Mouse (Mus musculus) ES-Bruce4 (cell line): ENCODE measurements around the gene Selenon. TPM values are rescaled to one million over a fixed set of nuclear protein-coding genes. Genes with fewer than 3 reads are reported as not detected.
"Not testable (repeated sequence)": the region's sequence is repeated elsewhere in the genome, so short reads cannot be mapped to it uniquely, and the experiment has no call there.

Experiments
- H3K27ac ChIP-seq: 2 replicates; pipeline ENCODE4 v1.5.1; 2012; ENCODE audit warnings: low read length, inconsistent platforms; ENCODE audit not compliant: insufficient read depth
- H3K27me3 ChIP-seq: 2 replicates; pipeline ENCODE4 v1.6.1; 2012; ENCODE audit warnings: mild to moderate bottlenecking, low read length, inconsistent platforms; ENCODE audit not compliant: control insufficient read depth, poor library complexity, insufficient read depth, severe bottlenecking
- H3K36me3 ChIP-seq: 2 replicates; pipeline ENCODE4 v1.6.1; 2012; ENCODE audit warnings: inconsistent platforms, mild to moderate bottlenecking, low read length, moderate library complexity; ENCODE audit not compliant: control insufficient read depth, poor library complexity, insufficient read depth, severe bottlenecking
- H3K4me1 ChIP-seq: one replicate; pipeline ENCODE4 v1.8.1; 2011; ENCODE audit warnings: low read length; ENCODE audit not compliant: control insufficient read depth, insufficient read depth
- H3K4me3 ChIP-seq: 2 replicates; pipeline ENCODE4 v1.5.1; 2011; ENCODE audit warnings: low read depth, mild to moderate bottlenecking, low read length
- H3K9ac ChIP-seq: 2 replicates; pipeline ENCODE4 v1.6.1; 2012; ENCODE audit warnings: low read depth, mild to moderate bottlenecking, inconsistent platforms; ENCODE audit not compliant: poor library complexity, severe bottlenecking
- H3K9me3 ChIP-seq: replicated peaks from 2 replicates; pipeline ENCODE4 v1.6.1; 2012; ENCODE audit warnings: mild to moderate bottlenecking, low read length, inconsistent platforms; ENCODE audit not compliant: control insufficient read depth, poor library complexity, insufficient read depth, severe bottlenecking
- CTCF ChIP-seq: IDR thresholded peaks from one replicate; pipeline ENCODE4 v1.8.1; 2011; ENCODE audit warnings: low read depth, low read length
- EP300 ChIP-seq: IDR thresholded peaks from 2 replicates; pipeline ENCODE4 v1.6.1; 2011; ENCODE audit warnings: low read depth, low read length; ENCODE audit not compliant: insufficient read depth
- POLR2A ChIP-seq: IDR thresholded peaks from one replicate; pipeline ENCODE4 v1.8.1; 2011; ENCODE audit warnings: low read length; ENCODE audit not compliant: insufficient read depth
- polyA plus RNA-seq: library from polyadenylated mRNA; stranded (reverse); fragments of >200 nt; gene quantifications from 2 replicates; pipeline ENCODE4 v1.2.4, GENCODE M21; 2011; ENCODE audit warnings: low read depth; ENCODE audit not compliant: missing spikeins, insufficient read depth, insufficient read length

Gene Selenon
- polyA plus RNA-seq, 1 experiment = 21.6 TPM

DNA sequence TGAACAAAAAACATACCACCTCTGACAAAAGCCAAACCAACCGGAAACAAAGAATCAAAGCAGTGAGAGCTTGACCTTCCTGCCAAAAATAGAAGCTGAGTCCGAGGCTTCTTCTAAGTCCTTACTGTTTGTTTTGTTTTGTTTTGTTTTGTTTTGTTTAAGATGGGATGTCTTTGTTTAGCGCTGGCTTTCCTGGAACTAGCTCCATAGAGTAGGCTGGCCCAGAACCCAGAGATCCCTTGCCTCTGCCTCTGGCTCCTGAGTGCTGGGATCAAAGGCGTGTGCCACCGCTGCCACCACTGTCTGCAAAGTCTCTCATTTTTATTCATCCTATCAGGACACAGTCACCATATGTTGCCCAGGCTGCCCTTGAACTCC lies 56.4 kb downstream of the Selenon start:
- Histone ChIP-seq H3K9me3 (no peaks in the 10 kb centered on the region), H3K4me1 (peaks cover 3% of the 10 kb centered on the region), H3K27me3 (no peaks in the 10 kb centered on the region), H3K36me3 (no peaks in the 10 kb centered on the region), H3K9ac (no peak overlapping the region), H3K4me3 (no peak overlapping the region), H3K27ac (no peak overlapping the region)
- no peak for TF ChIP-seq POLR2A
- no peak for TF ChIP-seq EP300
- no peak for TF ChIP-seq CTCF

DNA sequence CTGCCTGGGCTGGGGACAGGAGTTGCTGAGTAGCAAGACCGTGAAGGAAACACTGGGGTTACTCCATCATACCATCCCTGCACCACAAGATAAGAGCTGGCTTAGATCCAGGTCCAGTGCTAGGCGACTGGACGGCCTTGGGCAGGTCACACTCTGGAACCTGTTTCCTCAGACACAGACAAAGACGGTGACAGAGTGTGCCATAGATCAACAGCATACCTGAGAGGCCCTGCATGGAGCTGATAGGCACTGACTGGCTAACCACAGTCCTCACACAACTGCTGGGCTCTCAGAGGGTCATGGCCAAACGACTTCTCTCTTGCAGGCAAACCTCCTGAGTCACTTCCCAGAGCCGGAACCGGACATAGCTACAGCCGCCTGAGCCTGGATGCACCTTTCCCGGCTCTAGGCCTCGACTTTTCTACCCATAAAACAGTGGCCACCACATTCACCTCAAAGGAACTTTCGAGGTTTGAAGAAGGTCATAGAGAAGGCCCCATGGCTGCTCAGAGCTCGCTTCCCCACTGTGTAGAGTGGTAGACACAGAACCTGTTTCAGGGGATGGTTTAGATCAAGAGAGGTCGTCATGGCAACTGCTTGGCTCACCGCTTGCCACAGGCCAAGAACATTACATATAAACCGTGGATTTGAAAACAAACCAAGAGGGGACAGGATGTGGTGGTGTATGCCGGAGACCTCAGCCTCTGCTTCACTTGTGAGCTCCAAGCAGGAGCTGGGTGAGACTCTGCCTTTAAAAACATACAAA lies 57.0 kb downstream of the Selenon start:
- Histone ChIP-seq H3K27ac (no peak overlapping the region), H3K9ac (no peak overlapping the region), H3K36me3 (no peaks in the 10 kb centered on the region), H3K4me3 (no peak overlapping the region), H3K9me3 (no peaks in the 10 kb centered on the region), H3K4me1 (peaks cover 3% of the 10 kb centered on the region), H3K27me3 (no peaks in the 10 kb centered on the region)
- TF ChIP-seq CTCF (no peak), POLR2A (no peak), EP300 (no peak)

DNA sequence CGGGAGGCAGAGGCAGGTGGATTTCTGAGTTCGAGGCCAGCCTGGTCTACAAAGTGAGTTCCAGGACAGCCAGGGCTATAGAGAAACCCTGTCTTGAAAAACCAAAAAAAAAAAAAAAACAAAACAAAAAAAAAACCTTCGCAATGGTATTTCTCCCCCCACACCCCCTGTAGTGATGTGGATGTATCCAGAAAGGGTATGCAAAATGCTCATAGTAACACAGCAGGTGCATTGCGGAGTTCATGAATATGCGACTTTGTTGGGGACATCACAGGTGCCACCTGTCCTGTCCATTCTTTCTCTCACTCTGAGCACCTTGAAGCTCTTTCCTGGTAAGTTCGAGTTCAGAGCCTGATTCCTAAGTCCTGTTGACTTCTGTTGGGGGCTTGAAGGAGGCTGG lies 57.8 kb downstream of the Selenon start:
- not testable (repeated sequence) for H3K4me1 ChIP-seq, H3K36me3 ChIP-seq, H3K27ac ChIP-seq, H3K9me3 ChIP-seq, H3K9ac ChIP-seq, H3K27me3 ChIP-seq, H3K4me3 ChIP-seq

DNA sequence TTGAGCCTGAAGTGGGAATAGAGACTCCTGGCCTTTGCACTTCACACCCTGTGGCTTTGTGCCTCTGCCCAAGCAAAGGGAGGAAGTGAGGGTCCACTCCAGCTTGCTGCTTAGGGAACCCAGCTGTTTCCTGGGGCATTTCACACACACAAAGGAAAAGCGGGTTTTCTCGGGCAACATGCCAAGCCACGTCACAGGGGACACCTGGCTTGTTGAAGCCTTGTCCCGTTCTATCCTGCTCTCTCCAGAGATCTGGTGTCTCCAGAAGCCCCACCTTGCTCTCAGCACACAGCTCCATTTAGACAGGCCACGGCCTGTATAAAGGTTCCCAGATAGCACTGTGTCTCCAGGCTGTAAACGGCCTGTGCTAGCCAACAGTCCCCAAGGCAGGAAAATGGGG lies 60.2 kb downstream of the Selenon start:
- no peak overlapping the region for H3K9ac ChIP-seq
- TF ChIP-seq POLR2A (no peak), CTCF (no peak), EP300 (no peak)

DNA sequence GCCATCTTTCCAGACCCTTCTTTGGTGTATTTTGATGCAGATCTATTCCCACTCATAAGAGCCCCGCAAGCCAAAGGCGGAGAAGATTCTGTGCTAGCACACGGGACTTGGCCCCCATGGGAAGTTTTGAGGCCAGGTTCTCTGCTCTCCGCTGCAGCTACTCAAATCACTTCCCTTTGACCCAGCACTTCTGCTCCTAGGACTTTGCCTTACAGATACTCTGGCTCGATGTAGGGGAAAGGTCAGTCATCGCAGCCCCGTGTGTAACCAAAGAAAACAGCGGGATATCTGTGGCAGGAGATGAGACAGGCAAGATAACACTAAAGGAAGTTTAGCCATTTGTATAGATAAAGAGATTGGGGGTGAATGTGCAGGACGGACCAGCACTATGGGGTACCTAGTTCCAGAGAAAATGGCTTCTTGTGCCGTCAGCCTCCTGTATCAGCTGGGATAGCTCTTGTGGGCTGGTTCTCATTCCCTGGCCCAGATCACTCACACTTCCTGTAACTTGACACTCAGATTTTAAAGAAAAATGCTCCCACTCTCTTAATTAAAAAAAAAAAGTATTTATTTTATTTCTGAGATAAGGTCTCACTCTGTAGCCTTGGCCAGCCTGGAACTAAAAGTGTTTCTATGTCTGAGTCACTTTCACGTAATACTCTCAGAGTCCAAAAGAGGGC lies 61.8 kb downstream of the Selenon start:
- Histone ChIP-seq H3K4me1 (peaks cover under 1% of the 10 kb centered on the region), H3K27ac (no peak overlapping the region), H3K9me3 (no peaks in the 10 kb centered on the region), H3K4me3 (no peak overlapping the region), H3K27me3 (no peaks in the 10 kb centered on the region), H3K36me3 (no peaks in the 10 kb centered on the region), H3K9ac (no peak overlapping the region)
- TF ChIP-seq CTCF = no peak
- no peak for TF ChIP-seq POLR2A
- TF ChIP-seq EP300 = no peak

More for the DNA sequence above, 60.2 kb downstream of the Selenon start:
- H3K27ac ChIP-seq = no peak overlapping the region
- H3K27me3 ChIP-seq = no peaks in the 10 kb centered on the region
- no peaks in the 10 kb centered on the region for H3K36me3 ChIP-seq
- H3K4me3 ChIP-seq = no peak overlapping the region
- no peaks in the 10 kb centered on the region for H3K9me3 ChIP-seq
- peaks cover 3% of the 10 kb centered on the region for H3K4me1 ChIP-seq

DNA sequence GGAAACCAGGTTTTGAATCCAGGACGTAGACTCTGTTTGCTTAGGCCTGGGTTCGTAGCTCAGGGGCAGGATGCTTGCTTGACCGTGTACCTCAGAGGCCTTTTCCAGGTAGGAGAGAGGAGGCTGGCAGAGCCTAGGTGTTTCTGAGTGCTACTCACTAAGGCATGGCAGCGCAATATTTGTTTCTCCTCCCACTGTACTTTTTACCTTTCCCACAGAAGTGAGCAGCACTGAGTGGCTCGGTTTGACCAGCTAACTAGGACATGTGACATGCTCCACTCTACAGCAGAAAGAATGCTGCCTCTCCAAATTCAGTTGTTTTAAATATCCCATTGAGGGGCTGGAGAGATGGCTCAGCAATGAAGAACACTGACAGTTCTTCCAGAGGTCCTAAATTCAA lies 63.8 kb downstream of the Selenon start:
- Histone ChIP-seq H3K9ac (no peak overlapping the region), H3K36me3 (no peaks in the 10 kb centered on the region), H3K4me1 (no peaks in the 10 kb centered on the region), H3K27ac (no peak overlapping the region), H3K4me3 (no peak overlapping the region), H3K9me3 (no peaks in the 10 kb centered on the region), H3K27me3 (no peaks in the 10 kb centered on the region)
- no peak for TF ChIP-seq POLR2A
- no peak for TF ChIP-seq EP300
- TF ChIP-seq CTCF = no peak

Other genes with a start within 250 kb of the Selenon start
- 5.4 and 7.4 TPM in 2 replicates for gene Trim63, start 237.0 kb downstream of the Selenon start, polyA plus RNA-seq
- gene Slc30a2, start 209.0 kb downstream of the Selenon start, polyA plus RNA-seq = 3.9 and 4.9 TPM in 2 replicates
- 3.3 and 3.9 TPM in 2 replicates for gene Extl1, start 168.3 kb downstream of the Selenon start, polyA plus RNA-seq
- gene Pafah2, start 155.8 kb downstream of the Selenon start, polyA plus RNA-seq = 16.4 and 16.5 TPM in 2 replicates
- gene Stmn1, start 83.8 kb downstream of the Selenon start, polyA plus RNA-seq = 266 and 270 TPM in 2 replicates
- 1.5 and 3.4 TPM in 2 replicates for gene Paqr7, start 55.5 kb downstream of the Selenon start, polyA plus RNA-seq
- 32.4 and 38.3 TPM in 2 replicates for gene Aunip, start 41.2 kb downstream of the Selenon start, polyA plus RNA-seq
- gene Mtfr1l, start 16.8 kb downstream of the Selenon start, polyA plus RNA-seq = 50.5 and 51.9 TPM in 2 replicates
- 7.1 and 9.0 TPM in 2 replicates for gene Man1c1, start 152.1 kb upstream of the Selenon start, polyA plus RNA-seq
- gene Ldlrap1, start 215.9 kb upstream of the Selenon start, polyA plus RNA-seq = 16.8 and 18.9 TPM in 2 replicates